Mouse (Mus musculus): ENCODE results near the gene Man2a2.

DNA sequence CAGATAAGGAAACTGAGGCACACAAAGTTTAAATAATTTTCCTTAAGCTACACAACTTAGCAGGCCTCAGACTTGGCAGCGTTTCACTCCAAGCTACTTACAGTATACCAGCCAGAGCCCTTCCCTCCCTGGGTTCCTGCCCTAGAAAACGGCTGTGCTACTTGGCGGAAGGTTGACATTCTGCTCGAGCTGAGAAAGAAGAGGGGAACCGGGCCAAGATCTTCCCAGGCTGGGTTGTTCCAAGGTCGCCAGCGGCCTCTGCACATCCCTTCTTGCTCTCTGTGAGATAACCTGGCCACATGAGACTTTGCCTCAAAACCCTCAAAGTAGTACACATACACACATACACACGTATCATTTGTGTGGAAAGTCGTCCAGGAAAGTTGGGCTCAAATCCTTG is 32.4 kb upstream of the Man2a2 start:
- TF ChIP-seq POLR2A (IDR thresholded peaks at IDR 0.05; ENCODE audit: low read depth, low read length) (no peak), CTCF (conservative IDR thresholded peaks at IDR 0.05; ENCODE audit: insufficient read depth, insufficient read length, low read depth, low read length) (no peak)
